Mouse (Mus musculus): ENCODE data around the gene Zc2hc1b.

- TF ChIP-seq CTCF (IDR thresholded peaks at IDR 0.05; ENCODE audit: insufficient read depth, low read length) (no peak), POLR2A (IDR thresholded peaks at IDR 0.05; ENCODE audit: borderline replicate concordance, extremely low read depth, low read depth, low read length) (no peak)
Observed at GRCm38 (mm10) chr10:13115030-13115429, 62.8 kb downstream of the Zc2hc1b start.
